Mouse (Mus musculus) heart, postnatal 36 days (tissue): ENCODE results near the gene 2410004P03Rik. TPM values are rescaled to one million over a fixed set of nuclear protein-coding genes. Genes with fewer than 3 reads are reported as not detected.

ENCODE experiments used
- DNase-seq, 2 experiments: peaks; one replicate each; pipeline ENCODE4 v3.0.0; 2021 to 2022
- intact Hi-C: fragments of 180-260 bp; cut with DNase I; formaldehyde crosslinking; loops from one replicate; pipeline ENCODE4 v1.15.1; 2025
- total RNA-seq, 2 experiments: library from RNA; stranded (reverse); gene quantifications; 2 replicates each; pipeline ENCODE4 v1.2.3; 2021

2410004P03Rik gene
- total RNA-seq: under 1 TPM in 1 of 2 experiments, not detected in 1; 0.22 TPM

DNA sequence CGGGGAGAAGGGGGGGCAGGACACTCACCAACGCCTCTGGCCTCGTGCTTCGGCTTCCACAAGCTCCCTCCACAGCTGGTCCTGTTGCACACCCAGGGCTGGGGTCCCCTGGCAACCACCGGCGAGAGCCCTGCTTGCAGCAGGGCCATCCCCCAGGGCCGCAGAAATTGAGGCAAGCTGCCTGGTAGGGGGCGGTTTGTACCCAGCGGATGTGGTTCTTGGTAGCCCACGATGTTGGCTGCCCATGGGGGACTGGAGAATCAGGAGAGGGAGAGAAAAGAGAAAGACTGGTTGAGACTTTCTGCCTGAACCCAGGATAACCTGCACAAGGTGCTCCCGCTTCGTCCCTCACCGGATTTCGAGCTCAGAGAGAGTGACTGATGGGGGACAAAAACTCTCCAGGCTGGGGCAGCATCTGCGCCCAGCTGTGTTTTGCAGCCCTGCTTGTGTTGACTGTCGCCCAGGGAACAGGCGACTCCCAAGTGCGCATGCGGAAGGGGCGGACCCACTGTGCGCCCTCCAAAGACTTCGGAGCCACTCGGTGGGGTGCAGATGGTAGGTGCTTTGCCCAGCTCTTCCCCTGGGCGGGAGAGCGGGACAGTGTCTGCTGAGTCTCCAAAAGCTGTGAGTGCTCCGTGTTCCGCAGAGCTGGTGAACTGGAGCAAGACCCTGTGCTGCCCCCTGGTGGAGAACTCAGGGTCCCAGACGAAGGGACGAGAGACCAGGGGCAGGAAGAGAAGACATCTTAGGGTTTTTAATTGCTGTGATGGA lies at the start of gene 2410004P03Rik:
Gene 2410004P03Rik (minus strand): TSS at position 628 of the 771 bp plus-strand sequence.
- intact Hi-C loops: loop anchor here (1.0 to 10.0 kb wide), 2 partner anchors 203 to 426 kb away; no protein-coding TSS in a partner anchor
- DNase-seq: peak; percentile 81 to 86

DNA sequence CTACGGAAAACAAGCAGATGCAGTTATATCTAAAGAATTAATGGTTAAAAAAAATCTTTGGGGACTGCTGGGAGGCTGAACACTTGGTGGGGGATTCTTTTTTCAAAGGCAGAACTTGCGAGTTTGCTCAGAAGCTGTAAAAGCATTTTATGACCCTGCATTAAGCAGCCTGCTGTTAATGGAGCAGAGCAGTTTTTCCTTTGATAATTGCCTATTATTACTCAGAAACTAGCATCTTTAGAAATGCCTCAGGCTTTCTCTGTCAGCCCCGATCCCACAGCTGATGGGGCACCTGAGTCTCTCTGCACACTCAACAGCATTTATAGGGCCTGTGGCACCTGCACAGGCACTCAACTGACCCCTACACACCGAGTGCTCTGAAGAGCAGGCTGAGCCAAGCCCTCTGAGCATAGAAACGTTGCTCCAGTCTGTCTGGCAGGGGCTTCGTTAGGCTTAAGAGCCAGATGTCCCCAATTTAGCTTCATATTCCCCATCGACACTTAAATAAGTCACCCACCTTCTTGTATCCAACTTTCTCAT lies 49.7 kb upstream of the 2410004P03Rik start:
- intact Hi-C loops: no loop called here
- no peak for DNase-seq

DNA sequence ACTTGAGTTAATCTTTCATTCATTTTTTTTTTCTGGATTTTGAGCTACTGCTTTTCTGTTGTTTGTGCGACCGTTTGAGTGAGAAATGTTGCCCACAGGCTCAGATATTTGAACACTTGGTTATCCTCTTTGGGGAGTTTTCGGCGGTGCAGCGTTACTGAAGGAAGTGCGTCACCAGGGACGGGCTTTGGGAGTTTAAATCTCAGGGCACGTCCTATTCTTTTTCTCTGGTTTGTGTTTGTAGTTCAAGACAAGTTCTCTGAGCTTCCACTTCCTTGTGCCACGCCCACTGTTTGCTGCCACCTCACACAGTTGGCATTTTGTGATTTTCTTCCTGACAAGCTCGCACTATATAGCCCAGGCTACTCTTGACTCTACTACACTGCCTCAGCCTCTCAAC lies 47.0 kb upstream of the 2410004P03Rik start:
- intact Hi-C loops: no loop called here
- DNase-seq: no peak

DNA sequence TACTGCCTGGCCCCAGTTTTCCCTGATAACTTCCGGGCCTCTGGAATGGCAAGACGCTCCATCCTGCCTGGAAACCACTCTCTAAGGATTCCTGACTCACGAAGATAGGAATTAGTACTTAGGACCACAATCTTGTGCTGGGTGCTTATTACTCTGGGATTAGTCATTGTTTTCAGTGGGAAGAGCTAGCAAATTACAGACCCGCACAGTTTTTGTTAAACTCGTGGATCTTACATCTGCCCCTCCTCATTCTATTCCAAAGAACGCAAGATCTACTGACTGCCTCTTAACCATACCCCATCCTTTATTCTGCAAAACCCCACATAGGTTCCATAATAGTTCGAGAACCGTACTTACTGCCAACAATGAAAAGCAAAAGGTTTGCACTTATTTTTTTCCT lies 45.6 kb upstream of the 2410004P03Rik start:
- no peak for DNase-seq
- intact Hi-C loops: no loop called here

DNA sequence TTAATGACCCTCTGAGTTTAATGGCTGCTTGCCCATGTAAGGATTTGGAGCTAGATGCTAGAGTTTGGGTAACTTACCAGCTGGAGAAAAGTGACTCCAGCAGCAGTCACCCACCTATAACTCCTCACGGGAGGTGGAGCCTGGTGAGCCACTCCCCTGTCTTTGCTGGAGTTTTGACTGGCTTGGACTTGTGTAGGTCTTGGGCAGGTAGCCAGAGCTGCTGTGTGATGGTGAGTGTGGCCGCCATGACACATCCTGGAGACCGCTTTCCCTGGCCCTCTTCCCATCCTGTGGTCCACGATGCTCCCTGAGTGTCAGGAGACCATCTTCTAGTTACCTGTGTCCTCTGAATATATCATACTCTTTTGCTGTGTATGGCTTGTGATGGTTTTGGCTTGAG lies 44.2 kb upstream of the 2410004P03Rik start:
- DNase-seq: no peak
- intact Hi-C loops: no loop called here

DNA sequence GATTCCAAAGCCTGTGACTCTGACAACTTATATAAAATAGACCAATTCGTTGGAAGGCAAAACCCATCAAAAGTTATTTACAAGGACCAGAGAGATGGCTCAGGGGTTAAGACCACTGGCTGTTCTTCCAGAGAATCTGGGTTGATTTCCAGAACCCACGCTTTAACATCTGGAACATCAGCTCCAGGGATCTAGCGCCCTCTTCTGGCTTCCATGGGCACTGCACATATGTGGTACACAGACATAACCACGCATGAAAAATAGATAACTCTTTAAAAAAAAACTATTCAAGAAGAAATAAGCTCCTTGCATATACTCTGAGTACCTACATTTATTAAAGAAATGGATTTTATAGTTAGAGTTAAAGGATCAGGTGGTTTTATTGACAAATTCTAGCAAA lies 43.2 kb upstream of the 2410004P03Rik start:
- DNase-seq: no peak
- intact Hi-C loops: no loop called here

DNA sequence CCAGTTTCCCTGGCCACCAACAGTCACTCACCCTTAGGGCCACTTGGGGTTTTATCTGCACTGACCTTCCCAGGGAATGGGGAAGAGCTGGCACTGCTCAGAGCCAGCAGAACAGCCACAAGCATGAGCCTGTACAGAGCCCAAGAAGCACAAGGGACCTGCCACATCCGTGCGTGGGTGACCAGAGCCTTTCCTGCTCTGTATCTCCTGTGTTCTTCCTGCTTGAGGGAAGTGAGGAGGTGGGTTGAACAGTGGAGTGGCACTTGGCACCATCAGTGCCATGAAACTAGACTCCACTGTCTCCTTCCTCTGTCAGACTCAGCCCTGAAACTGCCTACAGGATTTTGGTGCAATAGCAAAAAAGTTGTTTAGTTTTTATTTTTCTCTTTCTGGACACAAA lies 41.1 kb upstream of the 2410004P03Rik start:
- no peak for DNase-seq
- intact Hi-C loops: no loop called here

DNA sequence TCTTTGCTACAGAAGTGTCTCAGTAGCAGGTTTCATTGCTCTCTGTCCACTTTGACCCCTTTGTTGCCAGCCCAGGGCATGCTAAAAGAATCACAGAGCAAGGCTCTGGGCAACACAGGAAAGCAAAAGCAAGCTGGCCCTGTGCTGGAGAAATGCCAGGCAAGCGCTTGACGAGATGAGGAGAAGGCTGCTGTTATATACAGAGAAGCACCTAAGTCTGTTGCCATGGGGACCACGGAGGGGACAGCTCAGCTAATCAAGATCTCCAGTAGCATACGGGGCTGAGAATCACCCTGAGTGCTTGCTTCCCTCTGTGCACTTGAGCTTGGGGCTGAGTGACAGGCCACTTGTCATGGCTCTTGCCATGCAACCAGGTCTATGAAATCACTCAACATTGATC lies 39.5 kb upstream of the 2410004P03Rik start:
- DNase-seq: no peak
- intact Hi-C loops: no loop called here

DNA sequence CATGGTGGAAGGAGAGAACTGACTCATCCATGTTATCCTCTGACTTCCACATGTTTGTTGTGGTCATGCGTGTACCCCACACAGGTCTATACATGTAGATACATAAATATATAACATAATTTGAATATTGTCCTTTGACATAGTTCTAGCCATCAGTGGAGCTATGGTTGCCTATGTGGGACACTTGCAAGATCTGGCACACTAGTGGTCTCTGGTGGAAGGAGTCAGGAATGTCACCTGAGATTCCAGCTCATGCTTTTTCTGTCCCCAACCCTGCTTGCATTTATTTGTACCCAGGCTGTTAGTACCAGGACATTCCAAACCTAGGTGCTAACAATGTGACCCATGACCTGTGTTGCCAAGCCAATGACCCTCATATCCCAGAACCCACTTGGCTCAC lies 38.3 kb upstream of the 2410004P03Rik start:
- intact Hi-C loops: no loop called here
- DNase-seq: no peak

DNA sequence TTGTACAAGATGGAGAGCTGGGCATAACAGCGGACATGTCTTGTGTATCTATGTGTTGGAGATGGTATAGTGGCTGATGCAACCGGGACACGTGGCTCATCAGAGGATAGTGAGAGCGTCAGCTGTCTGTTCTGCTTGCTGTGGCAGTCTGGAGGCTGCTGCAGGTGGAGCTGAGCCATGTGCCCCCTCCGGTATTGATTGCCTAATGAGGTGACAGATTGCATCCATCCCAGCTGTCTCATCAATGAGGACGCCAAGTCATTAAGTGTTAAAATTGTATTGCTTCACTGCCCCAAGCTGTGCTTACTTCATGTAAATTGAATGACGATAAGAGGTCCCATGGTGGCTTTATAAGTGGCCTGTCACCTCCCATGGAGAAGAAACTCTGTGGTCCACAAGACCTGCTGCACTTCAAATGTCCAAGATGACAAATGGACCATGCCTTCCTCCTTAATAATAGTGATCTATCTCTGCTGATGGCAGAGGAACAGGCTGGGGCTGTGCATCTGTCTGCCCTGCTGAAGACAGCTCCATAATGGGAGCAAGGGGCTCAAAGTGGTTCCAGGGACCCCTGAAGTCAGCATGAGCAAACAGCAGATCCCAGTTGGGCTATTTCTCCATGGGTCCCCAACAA lies 37.6 kb upstream of the 2410004P03Rik start:
- intact Hi-C loops: no loop called here

DNA sequence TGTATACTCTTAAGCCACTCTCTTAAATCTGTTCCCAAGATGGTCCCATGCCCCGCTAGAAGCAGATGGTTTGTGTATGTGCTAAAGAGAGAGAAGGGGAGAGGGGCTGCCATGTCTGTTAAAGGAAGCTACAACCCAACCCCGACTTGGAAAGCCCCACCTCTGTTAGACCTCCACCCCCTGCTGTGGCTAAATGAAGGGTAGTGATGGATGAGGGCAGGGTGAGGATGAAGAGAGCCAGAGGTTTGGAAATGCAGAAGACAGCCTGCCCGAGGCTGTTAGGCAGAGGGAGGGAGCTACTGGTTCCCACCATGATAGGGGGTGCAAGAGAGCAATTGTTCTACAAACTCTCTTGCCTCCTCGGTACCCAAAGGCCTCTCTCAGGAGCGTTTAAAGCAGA lies 31.8 kb upstream of the 2410004P03Rik start:
- intact Hi-C loops: no loop called here
- DNase-seq: no peak

More for the DNA sequence above, 37.6 kb upstream of the 2410004P03Rik start:
- DNase-seq: no peak

DNA sequence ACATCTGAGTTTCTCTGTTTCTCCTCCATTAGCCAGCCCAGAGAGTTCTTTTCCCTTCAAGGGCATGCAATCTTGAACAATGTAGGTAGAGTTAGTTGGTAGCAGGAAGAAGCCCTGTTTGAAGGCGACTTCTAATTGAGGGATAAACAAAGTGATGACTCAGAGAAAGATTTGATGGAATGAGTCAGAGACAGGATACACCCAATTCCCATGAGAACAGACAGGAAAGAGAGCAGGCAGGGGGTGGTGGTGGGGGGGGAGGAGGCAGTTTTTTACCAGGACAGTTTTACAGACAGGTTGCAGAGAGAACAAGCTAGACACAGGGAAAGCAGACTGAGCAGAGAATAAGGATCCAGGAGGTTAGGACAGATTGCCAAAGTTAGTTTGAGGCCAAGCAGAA lies 29.0 kb upstream of the 2410004P03Rik start:
- DNase-seq: no peak

DNA sequence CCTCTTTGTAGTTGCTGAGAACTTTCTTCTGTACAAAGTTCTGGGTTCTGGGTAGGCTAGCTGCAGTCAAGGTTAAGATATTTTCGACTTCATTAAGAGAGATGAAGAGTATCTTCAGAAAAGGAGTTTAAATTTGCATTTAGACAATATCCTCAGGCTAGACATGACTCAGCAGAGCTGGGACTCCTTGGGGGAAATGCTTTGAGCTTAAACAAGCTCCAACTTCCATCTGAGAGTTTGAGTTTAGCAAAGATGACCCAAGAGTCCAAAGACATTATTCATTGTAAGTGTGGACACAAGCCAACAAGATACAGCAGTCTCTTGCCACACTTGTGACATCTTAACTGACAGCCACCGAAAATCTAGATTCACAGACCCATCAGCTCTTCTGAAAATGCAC lies 27.9 kb upstream of the 2410004P03Rik start:
- intact Hi-C loops: loop anchor here (10.0 kb wide), 1 partner anchor 315 kb away; no protein-coding TSS in a partner anchor
- DNase-seq: no peak

More for the DNA sequence above, 29.0 kb upstream of the 2410004P03Rik start:
- intact Hi-C loops: no loop called here

DNA sequence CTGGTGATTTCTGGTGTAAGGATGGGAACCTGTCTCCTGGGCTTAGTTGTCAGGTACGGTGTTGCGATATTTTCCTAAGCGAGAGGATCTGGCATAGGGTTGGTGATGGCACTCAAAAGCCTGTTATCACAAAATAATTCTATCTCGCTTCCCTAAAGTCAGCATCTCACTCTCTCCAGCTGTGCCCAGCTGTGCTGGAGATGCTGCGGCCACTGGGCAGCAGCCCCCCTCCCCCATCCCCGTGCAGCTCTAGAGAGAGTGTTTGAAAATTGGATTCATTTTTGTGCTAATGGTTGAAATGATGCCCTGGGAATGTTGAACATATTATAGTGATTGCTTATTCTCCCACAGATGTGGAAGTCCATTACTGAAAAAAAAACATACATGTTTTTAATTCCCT lies 26.7 kb upstream of the 2410004P03Rik start:
- intact Hi-C loops: loop anchor here (10.0 kb wide), 1 partner anchor 317 kb away; no protein-coding TSS in a partner anchor
- DNase-seq: no peak

DNA sequence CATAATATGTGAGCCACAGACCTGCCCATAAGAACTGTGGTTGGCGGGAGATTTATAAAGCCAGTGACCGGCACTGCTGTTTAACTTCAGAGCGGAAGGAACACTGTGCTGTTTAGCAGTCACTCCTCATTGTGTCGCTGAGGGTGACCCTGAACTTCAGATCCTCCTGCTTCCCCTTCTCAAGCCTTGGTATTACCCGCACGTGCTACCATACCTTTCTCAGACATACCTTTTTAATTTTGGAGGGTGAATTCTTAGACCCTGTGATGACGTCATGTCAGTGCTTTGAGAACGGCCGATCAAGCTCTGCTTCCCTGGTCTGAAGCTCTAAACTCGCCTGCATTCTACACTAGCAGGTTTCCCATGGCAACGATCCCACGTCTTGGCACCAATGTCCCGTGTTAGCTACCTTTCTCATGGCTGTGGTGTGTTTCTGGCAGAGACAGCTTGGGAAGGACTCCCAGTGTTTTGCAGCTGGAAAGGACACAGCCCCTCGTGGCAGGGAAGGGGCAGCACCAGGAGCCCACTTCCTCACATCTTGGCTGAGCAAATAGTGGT lies 25.6 kb upstream of the 2410004P03Rik start:
- no peak for DNase-seq
- intact Hi-C loops: loop anchor here (10.0 kb wide), 1 partner anchor 318 kb away; no protein-coding TSS in a partner anchor

DNA sequence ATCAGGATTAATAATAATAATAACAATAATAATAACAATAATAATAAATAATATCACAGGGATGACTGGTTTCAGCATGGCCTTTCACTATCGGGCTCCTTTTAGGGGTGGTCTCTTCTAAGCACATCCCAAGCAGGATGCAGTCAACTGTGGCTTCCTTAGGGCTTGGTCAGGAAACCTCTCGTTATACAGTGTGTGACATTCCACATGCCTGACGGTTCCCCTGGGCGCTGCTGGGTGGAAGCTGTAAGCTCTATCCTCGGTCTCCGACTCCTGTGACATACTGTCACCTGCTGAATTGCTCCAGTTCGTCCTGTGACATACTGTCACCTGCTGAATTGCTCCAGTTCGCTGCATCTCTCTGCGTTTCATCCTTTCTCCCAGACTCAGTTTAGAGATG lies 25.0 kb upstream of the 2410004P03Rik start:
- intact Hi-C loops: loop anchor here (10.0 kb wide), 1 partner anchor 318 kb away; no protein-coding TSS in a partner anchor

DNA sequence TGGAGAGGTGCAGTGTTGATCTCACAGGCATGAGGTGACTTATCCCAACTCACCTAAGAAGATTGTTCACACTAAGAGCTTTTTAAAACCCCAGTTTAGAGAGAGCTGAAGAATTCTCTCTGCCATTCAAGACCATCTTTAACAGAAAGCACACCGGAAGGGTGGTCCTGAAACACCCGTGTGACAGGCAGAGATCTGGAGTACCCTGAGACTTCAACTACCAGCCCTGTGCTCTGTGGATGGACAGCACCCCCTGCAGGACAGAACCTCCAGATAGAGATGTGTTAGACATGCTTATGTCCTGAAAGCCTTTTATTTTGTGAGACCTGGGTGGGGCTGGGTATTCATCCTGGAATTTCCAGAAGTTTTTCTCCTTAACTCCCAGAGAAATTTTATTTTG lies 23.6 kb upstream of the 2410004P03Rik start:
- peak in 1 of 2 experiments; percentile 18 for DNase-seq
- intact Hi-C loops: loop anchor here (10.0 kb wide), 1 partner anchor 320 kb away; no protein-coding TSS in a partner anchor

More for the DNA sequence above, 25.0 kb upstream of the 2410004P03Rik start:
- DNase-seq: no peak

DNA sequence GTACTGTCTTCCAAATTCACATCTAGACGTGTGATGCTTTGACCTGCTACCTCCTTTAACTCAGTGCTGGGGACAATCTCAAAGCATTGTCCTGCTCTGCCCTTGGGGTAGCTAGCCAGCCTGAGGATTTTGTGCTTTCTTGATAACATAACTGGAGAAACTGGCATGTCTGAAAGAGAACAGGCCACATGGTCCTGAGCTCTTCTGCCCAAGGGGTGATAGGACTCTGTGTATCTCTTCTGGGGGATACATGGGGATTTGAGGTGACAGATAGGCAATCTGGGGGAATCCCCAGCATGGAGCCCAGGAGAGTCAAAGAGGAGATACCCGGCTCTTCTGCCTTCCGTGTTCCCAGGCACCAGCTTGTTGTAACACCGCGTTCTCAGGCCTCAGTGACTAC lies 23.1 kb upstream of the 2410004P03Rik start:
- intact Hi-C loops: loop anchor here (10.0 kb wide), 1 partner anchor 320 kb away; no protein-coding TSS in a partner anchor
- no peak for DNase-seq

DNA sequence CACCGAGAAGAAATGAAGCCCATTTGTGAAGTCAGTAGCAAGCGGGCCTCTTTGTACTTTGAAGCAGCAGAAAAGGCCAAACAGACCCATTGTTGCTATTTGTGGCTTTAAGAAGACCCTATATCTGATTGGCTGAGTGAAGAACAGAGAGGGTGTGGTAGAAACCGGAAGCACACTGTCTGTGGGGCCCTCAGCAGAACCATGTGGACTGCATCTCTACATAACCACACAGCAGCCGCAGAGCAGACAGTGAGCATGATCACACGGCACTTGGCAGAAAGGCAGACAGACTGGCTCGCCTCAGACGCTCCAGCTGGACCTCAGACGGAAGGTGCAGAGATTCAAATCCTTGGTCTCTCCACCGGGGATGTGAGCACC lies 21.9 kb upstream of the 2410004P03Rik start:
- intact Hi-C loops: loop anchor here (10.0 kb wide), 1 partner anchor 321 kb away; no protein-coding TSS in a partner anchor
- DNase-seq: peak in 1 of 2 experiments; percentile 11

DNA sequence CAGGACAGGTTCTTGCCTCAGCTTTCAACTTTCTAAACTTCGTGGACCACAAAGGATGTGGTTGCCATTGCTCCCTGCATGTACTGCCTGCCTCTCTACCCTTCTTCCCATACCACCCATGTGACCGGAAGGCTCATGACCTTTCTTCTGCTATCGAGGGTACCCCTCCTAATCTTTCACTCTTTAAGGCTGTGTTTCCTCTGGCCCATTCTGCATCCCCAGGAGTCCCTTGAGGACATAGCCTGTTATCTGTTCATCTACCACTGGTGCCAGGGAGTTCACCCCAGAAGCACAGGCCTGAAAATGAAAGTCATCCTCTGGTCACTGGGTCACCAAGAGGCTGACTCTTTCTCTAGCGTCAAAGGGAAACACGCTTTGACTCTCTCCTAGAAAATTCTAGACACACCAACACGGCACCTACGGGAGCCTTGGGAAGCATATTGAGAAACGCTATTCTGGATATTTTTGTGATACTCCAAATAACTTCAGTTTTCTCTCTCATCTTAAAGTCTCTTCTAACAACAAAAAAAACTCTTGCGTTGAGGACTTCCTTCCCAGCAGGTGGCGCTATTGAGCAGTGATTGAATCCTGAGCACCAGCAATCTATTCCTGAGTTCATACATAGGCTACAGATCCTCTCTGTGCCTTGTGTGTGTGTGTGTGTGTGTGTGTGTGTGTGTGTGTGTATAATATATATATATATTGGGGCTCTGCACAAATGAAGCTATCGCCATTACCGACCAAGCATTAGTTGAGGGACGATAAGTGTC lies 21.4 kb upstream of the 2410004P03Rik start:
- intact Hi-C loops: loop anchor here (1.0 to 10.0 kb wide), 2 partner anchors 224 to 322 kb away; no protein-coding TSS in a partner anchor
- peak; percentile 71 to 80 for DNase-seq
